Mouse (Mus musculus) forebrain, embryonic 11.5 days (tissue): ENCODE data around the gene Tnfaip2. TPM values are rescaled to one million over a fixed set of nuclear protein-coding genes. Genes with fewer than 3 reads are reported as not detected.

Experiments used
- ATAC-seq: fragments of 200-750 bp; cut with Nextera tagmentation; replicated peaks from 2 replicates; pipeline ENCODE4 v1.8.0; 2017; ENCODE audit warnings: moderate TSS enrichment; ENCODE audit not compliant: low FRiP score
- DNase-seq: peaks from one replicate; pipeline ENCODE4 v3.0.0-alpha.2; 2017; ENCODE audit warnings: low spot score
- H3K27ac ChIP-seq: fragments of 300-500 bp; sonication (generic); 2 replicates; pipeline ENCODE4 v1.5.1; 2014; ENCODE audit warnings: low read depth, low read length
- H3K27me3 ChIP-seq: fragments of 300-500 bp; sonication (generic); 2 replicates; pipeline ENCODE4 v1.6.1; 2014; ENCODE audit warnings: mild to moderate bottlenecking, low read length, mixed read lengths; ENCODE audit not compliant: control insufficient read depth, insufficient read depth
- H3K36me3 ChIP-seq: fragments of 300-500 bp; sonication (generic); 2 replicates; pipeline ENCODE4 v1.6.1; 2014; ENCODE audit warnings: mild to moderate bottlenecking, low read length, moderate library complexity, mixed read lengths; ENCODE audit not compliant: control insufficient read depth, insufficient read depth
- H3K4me1 ChIP-seq: fragments of 300-500 bp; sonication (generic); replicated peaks from 2 replicates; pipeline ENCODE4 v1.6.1; 2014; ENCODE audit warnings: low read length, mixed read lengths; ENCODE audit not compliant: control insufficient read depth, insufficient read depth
- H3K4me2 ChIP-seq: fragments of 300-500 bp; sonication (generic); 2 replicates; pipeline ENCODE4 v1.6.1; 2014; ENCODE audit warnings: low read depth, mild to moderate bottlenecking, low read length, moderate library complexity, mixed read lengths; ENCODE audit not compliant: severe bottlenecking
- H3K4me3 ChIP-seq: fragments of 300-500 bp; sonication (generic); 2 replicates; pipeline ENCODE4 v1.5.1; 2014; ENCODE audit warnings: low read depth, low read length
- H3K9ac ChIP-seq: fragments of 300-500 bp; sonication (generic); 2 replicates; pipeline ENCODE4 v1.6.1; 2014; ENCODE audit warnings: low read length
- H3K9me3 ChIP-seq: fragments of 300-500 bp; sonication (generic); 2 replicates; pipeline ENCODE4 v1.6.1; 2016; ENCODE audit warnings: low read length, mixed read lengths; ENCODE audit not compliant: control insufficient read depth
- WGBS: fragments of 180-500 bp; shearing (Covaris S2); extraction: QIAGEN DNeasy Blood & Tissue Kit; methylation state at CpG from one replicate; pipeline ENCODE4 v1.1.7; 2014; 5-methylcytosine and 5-hydroxymethylcytosine counted together
- polyA plus RNA-seq: library from polyadenylated mRNA; unstranded; fragments of >200 nt; fragmentation: Nextera tagmentation; extraction: Ambion mirVana; gene quantifications from 2 replicates; pipeline ENCODE4 v1.2.1, GENCODE M21; 2014

Gene Tnfaip2
- polyA plus RNA-seq, 1 experiment from 2014 or later = 2.0 TPM

DNA sequence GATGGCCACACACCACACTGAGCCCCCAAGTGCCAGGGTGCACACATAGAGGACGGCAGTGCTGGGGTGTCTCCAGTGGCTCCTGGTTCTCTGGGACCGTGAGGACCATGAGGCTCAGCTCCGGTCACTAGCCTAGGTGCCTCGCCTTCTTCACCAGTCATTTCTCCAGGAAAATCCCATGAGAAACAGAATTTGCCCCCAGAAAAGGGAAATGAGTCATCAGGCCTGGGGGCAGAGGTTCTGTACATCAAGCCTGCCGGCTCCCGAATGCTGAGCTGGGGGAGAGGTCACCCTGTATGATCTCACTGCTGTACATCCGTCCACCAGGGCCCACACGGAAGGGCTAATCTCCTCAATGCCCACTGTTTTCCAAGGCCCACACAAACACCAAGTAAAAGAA is 13.6 kb downstream of the Tnfaip2 start:
- ATAC-seq (no peak), DNase-seq (no peak)
- no peak overlapping the region for H3K4me2 ChIP-seq
- no peaks in the 10 kb centered on the region for H3K4me1 ChIP-seq
- 55% methylated on average over 8 of the region's 8 CpGs for WGBS
- H3K27ac ChIP-seq = no peak overlapping the region
- peaks cover 8% of the 10 kb centered on the region for H3K27me3 ChIP-seq
- H3K36me3 ChIP-seq = no peaks in the 10 kb centered on the region
- no peaks in the 10 kb centered on the region for H3K9me3 ChIP-seq
- no peak overlapping the region for H3K9ac ChIP-seq
- no peak overlapping the region for H3K4me3 ChIP-seq

DNA sequence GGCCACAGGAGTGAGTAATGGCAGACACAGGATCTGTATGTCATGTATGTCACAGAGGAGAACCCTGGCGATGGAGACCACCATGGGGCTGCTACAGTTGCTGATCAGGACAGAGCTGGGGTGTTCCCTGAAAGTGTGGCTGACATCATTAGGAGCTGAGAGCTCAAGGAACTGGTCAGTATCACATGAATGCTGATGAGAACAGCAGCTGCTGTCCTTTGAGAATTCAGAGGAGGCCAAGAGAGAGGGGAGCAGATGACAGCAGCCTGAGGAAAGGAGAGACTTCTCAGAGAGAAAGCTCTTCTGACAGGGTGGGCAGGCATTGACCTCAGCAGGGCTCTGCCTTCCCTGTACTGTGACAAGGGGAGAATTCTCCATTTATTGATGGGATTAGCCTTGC is 15.5 kb downstream of the Tnfaip2 start:
- Histone ChIP-seq H3K27me3 (peaks cover 2% of the 10 kb centered on the region; the same call in 1 of the 2 replicates), H3K27ac (no peak overlapping the region), H3K9ac (no peak overlapping the region), H3K4me3 (no peak overlapping the region), H3K4me2 (no peak overlapping the region), H3K4me1 (no peaks in the 10 kb centered on the region), H3K36me3 (no peaks in the 10 kb centered on the region), H3K9me3 (no peaks in the 10 kb centered on the region)
- no peak for DNase-seq
- 91% methylated on average over 1 of the region's 1 CpGs for WGBS
- ATAC-seq = no peak

DNA sequence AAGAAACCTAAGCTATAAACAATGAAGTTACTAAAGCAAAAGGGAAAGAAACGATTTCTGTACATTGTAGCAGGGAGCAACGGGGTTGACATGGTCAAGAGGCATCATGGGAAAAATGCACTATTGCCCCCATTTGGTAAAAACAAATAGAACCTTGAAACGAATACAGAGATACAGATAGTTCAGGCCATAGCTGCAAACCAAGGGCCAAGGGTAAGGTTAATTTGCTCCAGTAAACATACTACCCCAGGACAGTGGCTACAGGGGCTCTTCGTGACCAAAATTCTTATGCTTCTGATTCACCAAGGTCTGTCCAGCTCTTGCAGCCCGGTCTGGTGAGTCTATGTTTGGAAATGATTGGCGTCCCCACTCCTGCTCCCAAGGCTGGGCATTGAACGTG is 21.3 kb downstream of the Tnfaip2 start:
- H3K27ac ChIP-seq = no peak overlapping the region
- H3K36me3 ChIP-seq = no peaks in the 10 kb centered on the region
- H3K4me1 ChIP-seq = no peaks in the 10 kb centered on the region
- no peak overlapping the region for H3K4me2 ChIP-seq
- ATAC-seq (no peak), DNase-seq (no peak)
- H3K9me3 ChIP-seq = no peaks in the 10 kb centered on the region
- H3K27me3 ChIP-seq = no peaks in the 10 kb centered on the region
- WGBS = 88% methylated on average over 7 of the region's 7 CpGs
- no peak overlapping the region for H3K9ac ChIP-seq
- H3K4me3 ChIP-seq = no peak overlapping the region

DNA sequence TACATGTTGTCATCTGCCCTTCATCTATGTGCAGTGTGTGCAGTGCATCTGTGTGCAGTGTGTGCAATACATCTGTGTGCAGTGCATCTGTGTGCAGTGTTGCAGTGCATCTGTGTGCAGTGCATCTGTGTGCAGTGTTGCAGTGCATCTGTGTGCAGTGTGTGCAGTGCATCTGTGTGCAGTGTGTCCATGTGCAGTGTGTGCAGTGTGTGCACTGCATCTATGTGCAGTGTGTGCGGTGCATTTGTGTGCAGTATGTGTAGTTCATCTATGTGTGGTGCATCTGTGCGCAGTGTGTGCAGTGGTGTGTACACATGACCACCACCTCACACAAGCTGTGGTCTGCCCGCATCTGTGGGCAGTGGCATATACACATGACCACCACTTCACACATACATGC is 24.1 kb downstream of the Tnfaip2 start:
- Histone ChIP-seq H3K36me3 (no peaks in the 10 kb centered on the region), H3K4me3 (no peak overlapping the region), H3K9ac (no peak overlapping the region), H3K9me3 (no peaks in the 10 kb centered on the region), H3K27ac (no peak overlapping the region), H3K4me1 (peaks cover 2% of the 10 kb centered on the region), H3K4me2 (no peak overlapping the region), H3K27me3 (no peaks in the 10 kb centered on the region)
- DNase-seq (no peak), ATAC-seq (no peak)
- WGBS = 94% methylated on average over 3 of the region's 3 CpGs

DNA sequence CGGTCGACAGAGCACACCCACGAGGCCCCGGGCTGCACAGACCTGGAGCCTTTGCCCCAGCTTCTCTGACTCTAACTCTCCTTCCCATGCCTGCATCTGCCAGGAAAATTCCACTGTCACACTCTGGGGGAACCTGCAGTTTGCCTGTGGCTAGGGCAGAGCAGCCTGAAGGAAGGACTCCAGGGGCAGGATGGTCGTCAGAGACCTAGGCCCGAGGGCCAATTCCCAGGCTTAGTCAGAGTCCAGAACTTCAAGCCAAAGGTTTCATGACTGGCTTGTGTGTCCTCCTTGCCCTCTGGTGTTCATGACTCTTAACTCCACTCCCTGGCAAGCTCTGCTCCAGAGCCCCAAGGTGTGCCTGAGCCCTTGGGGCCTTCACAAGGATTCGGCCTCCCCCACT is 25.9 kb downstream of the Tnfaip2 start:
- Histone ChIP-seq H3K4me1 (peaks cover 2% of the 10 kb centered on the region), H3K4me3 (no peak overlapping the region), H3K27me3 (no peaks in the 10 kb centered on the region), H3K9me3 (no peaks in the 10 kb centered on the region), H3K27ac (no peak overlapping the region), H3K9ac (no peak overlapping the region), H3K4me2 (no peak overlapping the region), H3K36me3 (no peaks in the 10 kb centered on the region)
- DNase-seq = no peak
- ATAC-seq = no peak
- WGBS = 72% methylated on average over 7 of the region's 7 CpGs

DNA sequence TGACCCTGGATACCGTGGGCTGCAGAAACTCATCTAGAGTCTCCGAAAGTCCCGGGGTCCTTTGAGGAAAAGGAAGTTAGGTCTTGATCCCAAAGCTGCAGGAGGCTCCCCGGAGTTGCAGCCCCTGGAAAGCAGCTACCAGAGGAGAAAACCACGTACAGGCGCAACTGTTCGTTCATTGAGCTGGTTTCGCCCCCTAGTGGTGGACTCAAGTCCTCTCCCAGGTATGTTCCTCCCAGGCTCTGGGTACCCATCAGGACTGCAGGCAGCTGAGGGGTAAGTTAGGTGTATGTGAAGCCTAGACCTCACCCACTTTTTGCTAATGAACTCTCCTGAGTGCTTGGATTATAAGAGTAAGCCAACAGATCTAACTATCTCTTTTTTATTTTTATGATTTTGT is 27.2 kb downstream of the Tnfaip2 start:
- ATAC-seq = no peak

DNA sequence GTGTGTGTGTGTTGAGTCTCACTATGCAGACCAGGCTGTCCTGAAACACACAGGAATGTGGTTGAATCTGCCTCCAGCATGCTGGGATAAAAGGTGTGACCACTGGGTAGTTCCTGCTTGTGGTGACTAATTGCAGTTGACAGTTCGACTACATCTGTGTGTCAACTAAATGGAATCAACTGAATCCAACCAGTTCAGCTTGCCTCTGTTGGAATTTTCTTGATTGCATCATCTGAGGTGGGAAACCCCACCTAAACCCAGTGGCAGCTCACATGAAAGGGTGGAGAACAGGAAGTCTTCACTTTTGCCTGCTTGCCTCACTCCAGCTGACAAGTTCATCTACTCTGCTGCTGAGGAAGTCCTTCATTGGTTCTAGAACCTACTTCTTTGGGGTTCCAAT is 28.9 kb downstream of the Tnfaip2 start:
- Histone ChIP-seq H3K9ac (no peak overlapping the region), H3K36me3 (no peaks in the 10 kb centered on the region), H3K4me1 (peaks cover 2% of the 10 kb centered on the region), H3K4me3 (no peak overlapping the region), H3K27me3 (no peaks in the 10 kb centered on the region), H3K4me2 (no peak overlapping the region), H3K27ac (no peak overlapping the region), H3K9me3 (no peaks in the 10 kb centered on the region)
- DNase-seq = no peak
- 79% methylated on average over 1 of the region's 1 CpGs for WGBS
- no peak for ATAC-seq

More for the DNA sequence above, 27.2 kb downstream of the Tnfaip2 start:
- 3% methylated on average over 8 of the region's 8 CpGs for WGBS
- H3K4me3 ChIP-seq = no peak overlapping the region
- no peak overlapping the region for H3K4me2 ChIP-seq
- H3K9me3 ChIP-seq = no peaks in the 10 kb centered on the region
- H3K36me3 ChIP-seq = no peaks in the 10 kb centered on the region
- peaks cover 2% of the 10 kb centered on the region for H3K4me1 ChIP-seq
- no peak overlapping the region for H3K27ac ChIP-seq
- no peaks in the 10 kb centered on the region for H3K27me3 ChIP-seq
- no peak overlapping the region; the same call in 1 of the 2 replicates for H3K9ac ChIP-seq
- DNase-seq = peak; percentile 86

DNA sequence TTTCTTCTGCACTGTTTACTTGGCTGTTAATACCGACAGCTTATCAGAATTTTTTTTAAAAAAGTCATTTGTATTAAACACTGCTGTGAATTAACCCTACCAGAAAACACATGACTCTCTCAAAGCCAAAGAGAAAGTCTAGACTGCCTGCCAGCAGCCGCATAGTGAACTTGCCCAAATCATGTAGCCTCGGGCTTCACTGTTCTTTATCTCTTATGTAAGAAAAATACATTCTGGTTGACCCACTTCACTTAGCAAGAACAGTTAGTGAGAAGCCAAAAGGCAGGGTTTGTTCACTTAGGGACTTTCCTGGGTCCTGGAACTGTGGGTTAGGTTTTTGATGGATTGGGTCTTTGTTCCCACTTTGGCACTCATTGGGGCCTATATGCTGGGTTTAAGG is 29.5 kb downstream of the Tnfaip2 start:
- Histone ChIP-seq H3K4me1 (peaks cover 2% of the 10 kb centered on the region), H3K36me3 (no peaks in the 10 kb centered on the region), H3K27ac (no peak overlapping the region), H3K4me3 (no peak overlapping the region), H3K9ac (no peak overlapping the region), H3K27me3 (no peaks in the 10 kb centered on the region), H3K9me3 (no peaks in the 10 kb centered on the region), H3K4me2 (no peak overlapping the region)
- 88% methylated on average over 3 of the region's 3 CpGs for WGBS
- ATAC-seq (no peak), DNase-seq (no peak)

DNA sequence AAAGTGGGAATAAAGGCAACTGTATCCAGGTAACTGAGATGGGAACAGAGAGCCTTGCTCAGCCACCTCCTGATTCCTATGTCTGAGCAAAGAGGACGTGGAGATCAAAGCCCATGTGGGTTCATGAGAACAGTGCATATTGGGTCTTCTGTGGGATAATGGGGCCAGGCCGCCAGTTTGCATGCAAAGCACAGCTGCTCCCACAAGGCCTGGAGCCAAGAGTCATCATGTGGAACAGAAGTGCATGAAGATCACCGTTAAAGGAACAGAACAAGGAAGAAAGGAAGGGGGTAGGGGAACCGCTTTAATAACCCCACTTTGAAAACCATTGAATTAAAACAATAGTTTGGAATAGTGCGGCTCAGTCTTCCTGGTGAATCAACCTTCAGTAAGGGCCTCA is 30.6 kb downstream of the Tnfaip2 start:
- H3K9ac ChIP-seq = no peak overlapping the region
- no peak for DNase-seq
- H3K4me2 ChIP-seq = no peak overlapping the region
- H3K4me1 ChIP-seq = peaks cover 2% of the 10 kb centered on the region
- no peak for ATAC-seq
- WGBS = 80% methylated on average over 5 of the region's 5 CpGs
- H3K4me3 ChIP-seq = no peak overlapping the region
- no peak overlapping the region for H3K27ac ChIP-seq
- no peaks in the 10 kb centered on the region for H3K36me3 ChIP-seq
- no peaks in the 10 kb centered on the region for H3K27me3 ChIP-seq
- no peaks in the 10 kb centered on the region for H3K9me3 ChIP-seq
